Mouse (Mus musculus) kidney, postnatal 10 days (tissue): ENCODE measurements around the gene Rab22a.
"Not testable (repeated sequence)": the region's sequence is repeated elsewhere in the genome, so short reads cannot be mapped to it uniquely, and the experiment has no call there.

Source experiments
- DNase-seq: peaks from one replicate; pipeline ENCODE4 v3.0.0; 2021; ENCODE audit warnings: mixed read lengths

The Rab22a gene

DNA sequence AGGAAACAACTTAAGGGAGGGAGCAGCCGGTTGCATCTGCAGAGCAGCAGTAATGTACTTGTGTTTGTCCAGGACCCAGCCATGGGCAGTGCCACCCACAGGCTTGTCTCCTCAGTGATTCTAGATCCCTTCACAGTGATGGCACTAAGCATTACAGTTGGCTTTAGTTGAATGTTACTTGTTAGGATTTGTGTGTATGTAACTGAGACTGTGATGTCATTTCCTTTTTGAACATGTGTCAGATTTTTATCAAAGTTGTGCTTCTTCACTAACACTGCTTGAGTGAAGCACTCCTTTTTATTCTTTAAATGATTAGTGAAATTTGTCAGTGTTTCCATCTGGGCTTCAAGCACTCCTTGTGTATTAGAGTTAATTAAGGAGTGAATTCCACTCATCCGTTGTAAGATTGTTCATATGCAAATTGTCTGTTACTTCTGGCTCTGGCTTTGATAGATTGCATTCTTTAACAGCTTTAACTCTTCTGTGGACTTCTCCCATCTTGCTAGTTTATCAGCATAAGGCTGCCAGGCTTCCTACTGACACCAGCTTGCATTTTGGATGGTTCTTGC lies 12.9 kb downstream of the Rab22a start:
- DNase-seq, result no peak

- DNase-seq, result no peak
These were observed 13.9 kb downstream of the Rab22a start for GRCm38 (mm10) chr2:173673469-173673868.

DNA sequence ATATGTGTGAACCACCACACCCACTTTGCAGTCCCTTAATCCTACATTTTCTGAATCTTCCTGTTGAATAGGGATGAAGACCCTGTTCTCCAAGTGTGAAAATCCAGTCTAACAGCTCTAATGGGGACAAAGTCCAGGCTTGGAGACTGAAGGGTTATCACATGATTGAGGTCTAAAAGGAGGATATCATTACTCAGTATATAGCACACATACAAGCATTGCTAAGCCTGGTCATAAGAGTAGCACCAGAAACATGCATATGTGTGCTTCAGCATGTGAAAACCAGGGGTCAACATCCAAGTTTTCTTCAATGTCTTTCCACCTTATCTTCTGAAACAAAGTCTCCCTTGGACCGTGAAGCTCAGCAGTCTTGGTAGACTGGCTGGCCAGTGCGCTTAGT lies 19.0 kb downstream of the Rab22a start:
- no peak for DNase-seq

- no peak for DNase-seq
These were observed 19.7 kb downstream of the Rab22a start for GRCm38 (mm10) chr2:173679217-173679616.

GRCm38 (mm10) chr2:173680153-173680552 lies 20.6 kb downstream of the Rab22a start:
- DNase-seq, result no peak

DNA sequence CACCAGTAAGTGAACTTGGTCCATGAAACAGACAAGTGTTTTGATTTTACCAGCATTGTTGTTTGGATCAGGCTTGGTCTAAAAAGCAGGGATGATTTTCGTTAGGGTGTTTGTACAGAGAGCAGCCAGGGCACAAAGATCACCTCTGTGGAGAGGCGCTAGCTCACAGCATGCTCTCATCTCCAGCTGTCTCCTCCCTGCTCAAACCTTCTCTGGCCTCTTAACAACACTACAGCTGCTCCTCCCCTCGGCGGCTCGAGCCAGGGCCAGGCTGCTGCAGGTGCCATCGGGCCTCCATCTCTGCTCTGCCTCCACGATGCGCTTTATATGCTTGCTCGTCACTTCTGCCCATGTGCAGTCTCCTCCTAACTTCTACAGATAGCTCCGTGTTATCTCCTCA lies 23.2 kb downstream of the Rab22a start:
- no peak for DNase-seq

GRCm38 (mm10) chr2:173685781-173686361 lies 26.3 kb downstream of the Rab22a start:
- DNase-seq, result no peak

- DNase-seq, result no peak
These were observed 27.8 kb downstream of the Rab22a start for GRCm38 (mm10) chr2:173687363-173687762.

GRCm38 (mm10) chr2:173689835-173690234 lies 30.3 kb downstream of the Rab22a start:
- no peak for DNase-seq

- no peak for DNase-seq
These were observed 32.2 kb downstream of the Rab22a start for GRCm38 (mm10) chr2:173691748-173692147.

- no peak for DNase-seq
These were observed 33.1 kb downstream of the Rab22a start for GRCm38 (mm10) chr2:173692693-173693092.

- no peak for DNase-seq
These were observed 39.3 kb downstream of the Rab22a start for GRCm38 (mm10) chr2:173698850-173699249.

- DNase-seq, result peak; percentile 74
These were observed 42.7 kb downstream of the Rab22a start for GRCm38 (mm10) chr2:173702096-173702866.

GRCm38 (mm10) chr2:173702867-173703237 lies 43.3 kb downstream of the Rab22a start:
- DNase-seq, result no peak

GRCm38 (mm10) chr2:173705827-173706551 lies 46.4 kb downstream of the Rab22a start:
- DNase-seq, result no peak

DNA sequence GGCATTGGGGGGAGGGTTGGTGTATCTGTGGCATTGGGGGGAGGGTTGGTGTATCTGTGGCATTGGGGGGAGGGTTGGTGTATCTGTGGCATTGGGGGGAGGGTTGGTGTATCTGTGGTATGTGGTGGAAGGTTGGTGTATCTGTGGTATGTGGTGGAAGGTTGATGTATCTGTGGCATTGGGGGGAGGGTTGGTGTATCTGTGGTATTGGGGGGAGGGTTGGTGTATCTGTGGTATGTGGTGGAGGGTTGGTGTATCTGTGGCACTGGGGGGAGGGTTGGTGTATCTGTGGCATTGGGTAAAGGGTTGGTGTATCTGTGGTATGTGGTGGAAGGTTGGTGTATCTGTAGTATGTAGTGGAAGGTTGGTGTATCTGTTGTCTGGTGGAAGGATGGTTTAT lies 48.1 kb downstream of the Rab22a start:
- not testable (repeated sequence) for DNase-seq

- no peak for DNase-seq
These were observed 50.6 kb downstream of the Rab22a start for GRCm38 (mm10) chr2:173710193-173710592.

DNA sequence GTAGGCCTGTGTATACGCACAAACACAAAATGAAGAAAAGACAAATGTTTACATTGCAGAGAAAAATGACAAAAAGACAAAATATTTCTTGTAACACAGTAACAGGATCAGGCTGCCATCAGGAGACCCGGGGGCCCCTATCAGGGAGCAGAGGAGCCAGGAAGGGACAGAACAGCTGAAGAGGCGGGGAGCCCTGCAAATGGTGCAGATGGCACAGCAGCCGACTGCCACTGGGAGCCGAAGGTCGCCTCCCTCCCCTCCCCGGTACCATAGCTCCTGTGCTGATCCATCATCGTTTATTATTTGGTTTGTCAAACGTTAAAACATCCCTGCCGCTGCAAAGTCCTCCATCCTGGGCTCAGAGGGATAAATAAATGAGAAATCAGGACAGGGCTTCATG lies 53.1 kb downstream of the Rab22a start:
- DNase-seq, result no peak

DNA sequence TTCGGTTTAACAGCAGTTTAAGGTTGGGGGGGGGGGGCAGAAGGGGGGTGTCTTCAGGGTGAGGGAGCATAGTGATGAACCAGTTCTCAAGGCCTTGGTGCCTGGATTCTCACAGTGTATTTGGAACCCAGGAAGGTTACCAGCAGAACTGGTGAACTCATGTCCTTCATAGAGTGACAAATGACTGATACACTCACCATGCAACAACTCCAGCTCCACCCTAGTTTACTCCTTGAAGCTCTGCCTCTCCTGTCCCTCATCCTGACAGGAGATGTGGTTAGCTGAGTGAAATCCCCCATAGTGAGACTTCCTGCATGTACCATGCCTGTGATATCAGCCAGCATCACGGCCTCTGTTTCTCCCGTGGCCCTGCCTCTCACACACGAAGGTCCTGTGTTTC lies 53.7 kb downstream of the Rab22a start:
- DNase-seq, result no peak

DNA sequence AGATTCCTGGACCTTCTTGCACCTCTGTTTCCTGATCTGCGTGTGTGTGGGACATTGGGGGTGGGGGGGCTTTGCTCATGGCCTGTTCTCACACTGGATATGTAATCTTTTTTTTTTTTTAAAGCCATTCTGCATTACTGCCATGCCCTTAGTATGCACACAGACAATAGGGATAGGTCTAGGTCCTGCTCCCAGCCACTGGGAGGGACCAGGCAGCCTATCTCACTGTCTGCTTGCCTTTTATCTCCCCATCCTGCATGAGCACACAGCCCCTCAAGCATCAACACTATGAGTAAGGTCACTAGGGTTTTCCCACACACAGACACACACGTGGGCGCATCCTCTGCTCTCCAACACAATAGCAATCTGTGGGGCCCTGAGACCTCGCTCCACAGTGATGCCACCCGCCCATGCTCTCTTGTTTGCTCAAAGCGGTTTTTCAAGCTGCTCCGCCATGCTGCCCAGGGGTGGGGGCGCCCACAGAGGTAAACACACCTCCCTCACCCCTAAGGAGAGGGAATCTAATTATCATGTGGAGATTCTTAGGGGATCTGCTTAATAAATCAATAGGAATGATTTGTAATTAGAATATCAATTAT lies 55.2 kb downstream of the Rab22a start:
- no peak for DNase-seq

GRCm38 (mm10) chr2:173716966-173717365 lies 57.4 kb downstream of the Rab22a start:
- no peak for DNase-seq

GRCm38 (mm10) chr2:173719115-173719514 lies 59.6 kb downstream of the Rab22a start, which contains the start of gene 1700010B08Rik:
Gene 1700010B08Rik, plus strand, starts transcription at chr2:173719415.
- not testable (repeated sequence) for DNase-seq

DNA sequence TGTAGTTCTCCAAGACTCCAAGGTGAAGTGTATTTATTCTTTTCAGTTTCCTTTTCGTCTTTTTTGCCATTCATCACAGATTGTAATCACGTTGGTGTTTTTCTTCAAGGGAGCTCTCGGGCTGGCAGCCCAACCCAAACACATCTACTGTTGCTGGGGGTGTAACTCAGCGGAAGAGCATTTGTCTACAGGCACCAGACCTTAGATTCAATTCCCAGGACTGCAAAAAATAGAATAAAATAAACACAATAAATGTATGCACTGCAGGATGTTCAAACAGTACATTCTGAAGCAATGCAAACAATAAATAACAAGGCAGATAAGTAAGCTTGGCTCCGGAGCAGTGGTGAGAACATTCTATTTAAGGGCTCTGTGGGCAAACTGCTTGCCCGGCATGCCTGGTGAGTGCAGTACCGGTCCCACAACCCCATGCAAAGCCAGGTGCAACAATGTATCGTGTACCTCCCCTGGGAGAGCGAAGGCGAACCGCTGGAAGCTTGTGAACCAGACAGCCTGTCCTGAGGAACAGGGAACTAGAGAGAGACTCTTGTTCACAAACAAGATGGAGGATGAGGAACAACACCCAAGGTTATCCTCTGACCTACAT lies 62.8 kb downstream of the Rab22a start:
- no peak for DNase-seq
